Mouse (Mus musculus) cerebellum, adult 9-10 months (tissue): Measurements from ENCODE around the gene Fam168a.
A peak's percentile ranks its signal among the peaks of the same experiment; 100 is the strongest.
"Not testable (repeated sequence)": the region's sequence is repeated elsewhere in the genome, so short reads cannot be mapped to it uniquely, and the experiment has no call there.

Experiments used
- DNase-seq: peaks from one replicate; pipeline ENCODE4 v3.0.0; 2022

Gene Fam168a

GRCm38 (mm10) chr7:100718741-100719140 lies 12.3 kb downstream of the Fam168a start:
- DNase-seq, result no peak

- DNase-seq, result no peak
Observed at GRCm38 (mm10) chr7:100722268-100722667, 15.8 kb downstream of the Fam168a start.

- DNase-seq, result no peak
Observed at GRCm38 (mm10) chr7:100723453-100724294, 17.2 kb downstream of the Fam168a start.

GRCm38 (mm10) chr7:100727538-100728085 lies 21.2 kb downstream of the Fam168a start:
- DNase-seq, result no peak

- no peak for DNase-seq
Observed at GRCm38 (mm10) chr7:100729778-100730177, 23.3 kb downstream of the Fam168a start.

- no peak for DNase-seq
Observed at GRCm38 (mm10) chr7:100732341-100733050, 26.1 kb downstream of the Fam168a start.

GRCm38 (mm10) chr7:100733051-100733813 lies 26.8 kb downstream of the Fam168a start:
- DNase-seq, result peak; percentile 62

- no peak for DNase-seq
Observed at GRCm38 (mm10) chr7:100734201-100734600, 27.8 kb downstream of the Fam168a start.

- DNase-seq, result not testable (repeated sequence)
Observed at GRCm38 (mm10) chr7:100734905-100735304, 28.5 kb downstream of the Fam168a start.

GRCm38 (mm10) chr7:100736131-100736530 lies 29.7 kb downstream of the Fam168a start:
- DNase-seq, result no peak

GRCm38 (mm10) chr7:100744372-100744771 lies 37.9 kb downstream of the Fam168a start:
- no peak for DNase-seq

GRCm38 (mm10) chr7:100750101-100750500 lies 43.7 kb downstream of the Fam168a start:
- no peak for DNase-seq

- DNase-seq, result peak; percentile 84
Observed at GRCm38 (mm10) chr7:100758718-100759117, 52.3 kb downstream of the Fam168a start.

- DNase-seq, result peak; percentile 83
Observed at GRCm38 (mm10) chr7:100762726-100763125, 56.3 kb downstream of the Fam168a start.

GRCm38 (mm10) chr7:100767568-100767967 lies 61.1 kb downstream of the Fam168a start:
- DNase-seq, result no peak

GRCm38 (mm10) chr7:100768009-100768408 lies 61.6 kb downstream of the Fam168a start:
- no peak for DNase-seq

- no peak for DNase-seq
Observed at GRCm38 (mm10) chr7:100769534-100770083, 63.2 kb downstream of the Fam168a start.

- no peak for DNase-seq
Observed at GRCm38 (mm10) chr7:100770669-100771341, 64.4 kb downstream of the Fam168a start.

GRCm38 (mm10) chr7:100774189-100774588 lies 67.8 kb downstream of the Fam168a start:
- DNase-seq, result no peak

- no peak for DNase-seq
Observed at GRCm38 (mm10) chr7:100775810-100776209, 69.4 kb downstream of the Fam168a start.

- DNase-seq, result no peak
Observed at GRCm38 (mm10) chr7:100780192-100780591, 73.8 kb downstream of the Fam168a start.

- DNase-seq, result no peak
Observed at GRCm38 (mm10) chr7:100784650-100785049, 78.2 kb downstream of the Fam168a start.
